Mouse (Mus musculus): ENCODE measurements around the gene Nob1.

The Nob1 gene

DNA sequence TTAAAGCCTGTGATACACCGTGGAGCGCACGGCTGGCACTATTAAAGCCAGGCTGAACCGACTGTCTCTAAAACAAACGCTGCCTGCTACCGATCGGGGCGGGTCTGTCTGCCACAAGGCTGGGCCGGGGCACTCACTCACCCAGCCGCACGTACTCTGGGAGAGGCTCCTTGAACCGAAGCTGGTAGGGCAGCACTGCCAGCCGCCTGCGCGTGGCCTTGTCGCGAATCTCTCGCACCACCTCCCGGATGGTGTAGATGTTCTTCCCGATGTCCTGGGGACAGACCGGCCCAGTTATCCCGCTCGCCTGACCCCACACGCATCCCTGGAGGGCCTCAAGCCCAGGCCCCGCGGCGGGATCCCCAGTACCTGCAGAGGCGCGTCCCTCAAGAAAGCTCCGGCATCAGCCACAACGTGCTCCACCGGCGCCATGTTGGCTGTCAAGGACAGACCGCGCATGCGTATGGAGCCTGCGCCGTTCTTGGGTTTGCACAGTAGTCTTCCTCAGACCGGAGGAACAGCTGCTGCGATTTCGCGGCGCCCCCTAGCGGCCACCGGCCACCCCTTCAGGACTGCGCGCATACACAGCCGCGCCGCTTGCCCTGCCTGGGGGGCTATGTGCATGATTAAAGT is at the start of gene Nob1:
Nob1 (minus strand) TSS at position 455 of the 633 bp plus-strand sequence.
- DNase-seq (ENCODE audit: low read depth), result peak; percentile 96

DNA sequence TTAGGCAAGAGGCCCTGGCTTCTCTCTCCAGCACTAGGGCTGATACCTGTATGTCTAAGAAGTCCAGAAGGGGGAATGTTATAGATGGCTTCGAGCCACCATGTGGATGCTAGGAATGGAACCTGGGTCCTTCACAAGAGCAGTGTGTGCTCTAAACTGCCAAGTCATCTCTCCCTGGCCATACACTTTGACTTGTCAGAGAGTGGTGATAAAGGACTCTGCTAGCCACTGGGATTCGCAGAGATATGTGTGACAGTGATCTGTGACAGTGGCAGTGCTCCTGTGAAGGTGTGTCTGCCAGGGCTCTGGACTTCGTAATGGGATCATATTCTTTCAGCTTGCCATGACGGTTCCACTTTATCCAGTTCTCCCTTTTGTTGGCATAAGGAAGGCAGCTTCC is 48.5 kb upstream of the Nob1 start:
- DNase-seq (ENCODE audit: low read depth), result no peak

DNA sequence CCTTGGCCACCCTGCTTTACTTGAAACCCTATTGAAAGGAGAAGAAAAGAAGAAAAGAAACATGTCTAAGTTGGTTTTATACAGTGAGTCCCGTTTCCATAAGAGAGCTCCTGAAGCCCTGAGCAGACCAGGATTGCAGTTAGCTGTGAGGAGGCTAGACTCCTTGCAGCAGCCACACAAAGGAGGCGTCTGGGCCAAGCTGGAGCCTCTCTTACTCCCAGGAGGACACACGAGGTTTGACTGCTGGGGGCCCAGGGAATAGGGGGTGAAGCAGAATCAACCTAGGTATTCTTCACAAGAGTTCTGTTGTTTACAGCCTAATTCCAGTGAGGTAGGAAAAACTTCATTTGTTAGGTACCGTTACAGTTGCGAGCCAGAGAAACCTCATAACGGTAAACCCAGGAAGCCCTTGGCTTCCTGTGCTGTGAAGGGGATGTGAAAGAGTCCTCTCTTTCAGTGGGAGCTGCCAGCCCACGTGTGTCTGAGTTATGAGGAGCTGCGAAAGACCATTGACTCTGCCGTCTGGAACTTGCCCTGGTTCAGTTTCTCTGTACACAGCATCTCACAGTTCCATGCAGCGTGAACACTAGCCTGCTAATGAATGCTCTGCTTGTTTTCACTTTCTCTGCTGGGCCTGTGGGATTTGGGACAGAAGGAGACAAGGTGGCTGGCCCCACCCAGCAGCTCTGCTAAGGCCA is 47.7 kb upstream of the Nob1 start:
- no peak for DNase-seq (ENCODE audit: low read depth)

DNA sequence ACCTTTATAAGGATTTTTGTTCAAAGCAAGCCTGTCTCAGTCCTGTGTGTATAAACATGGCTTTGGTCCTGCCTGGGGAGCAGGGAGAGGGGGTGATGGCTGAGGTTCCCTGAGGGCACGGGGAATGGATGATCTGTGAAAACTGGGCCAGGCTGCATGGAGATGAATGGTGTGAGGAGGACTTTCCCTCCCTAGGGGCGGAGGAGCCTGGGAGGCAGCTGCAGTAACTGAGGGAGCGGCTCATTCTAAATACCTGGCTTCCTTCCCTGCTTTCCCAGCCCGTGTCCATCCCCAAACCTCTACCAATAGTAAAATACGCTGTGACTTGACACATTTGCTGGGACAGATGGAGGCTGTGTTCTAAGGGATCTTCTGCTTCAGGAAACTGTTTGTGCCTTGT is 45.5 kb upstream of the Nob1 start:
- DNase-seq (ENCODE audit: low read depth), result no peak

DNA sequence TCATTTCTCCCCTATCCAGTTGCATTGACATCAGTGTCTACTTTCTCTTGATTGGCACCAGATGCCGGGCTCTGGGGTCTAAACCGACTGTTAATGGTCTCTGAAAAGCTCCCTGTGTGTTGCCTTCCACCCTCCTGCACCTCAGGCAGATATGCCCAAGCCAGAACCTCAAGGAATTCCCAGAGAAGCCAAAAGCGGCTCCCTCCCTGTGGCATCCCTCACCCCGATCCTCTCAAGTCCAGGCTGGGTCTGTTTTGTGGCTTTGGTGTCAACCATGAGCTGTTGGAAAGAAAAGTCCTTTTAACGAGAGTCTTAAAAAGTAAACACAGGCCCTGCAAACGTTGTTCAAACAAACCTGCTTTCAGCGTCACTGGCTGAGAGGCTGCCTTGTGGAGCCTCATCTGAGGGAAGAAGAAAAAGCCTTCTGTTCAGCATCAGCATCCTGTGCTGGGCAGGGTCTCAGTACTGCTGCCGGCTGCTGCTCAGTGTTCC is 44.0 kb upstream of the Nob1 start:
- DNase-seq (ENCODE audit: low read depth), result no peak

DNA sequence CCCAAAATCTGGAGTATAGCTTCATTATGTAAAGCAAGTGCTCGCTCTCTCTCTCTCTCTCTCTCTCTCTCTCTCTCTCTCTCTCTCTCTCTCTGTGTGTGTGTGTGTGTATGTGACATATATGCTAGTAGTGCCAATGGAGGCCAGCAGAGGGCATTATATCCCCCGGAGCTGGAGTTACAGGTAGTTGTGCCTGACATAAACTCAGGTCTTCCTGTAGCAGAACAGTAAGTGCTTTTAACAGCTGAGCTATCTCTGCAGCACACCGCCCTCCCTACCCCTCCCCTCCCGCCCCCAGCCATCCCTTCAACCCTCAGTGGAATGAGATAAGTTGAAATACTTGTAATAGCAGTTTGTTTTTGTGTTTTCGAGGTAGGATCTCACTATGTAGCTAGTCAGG is 41.8 kb upstream of the Nob1 start:
- no peak for DNase-seq (ENCODE audit: low read depth)

DNA sequence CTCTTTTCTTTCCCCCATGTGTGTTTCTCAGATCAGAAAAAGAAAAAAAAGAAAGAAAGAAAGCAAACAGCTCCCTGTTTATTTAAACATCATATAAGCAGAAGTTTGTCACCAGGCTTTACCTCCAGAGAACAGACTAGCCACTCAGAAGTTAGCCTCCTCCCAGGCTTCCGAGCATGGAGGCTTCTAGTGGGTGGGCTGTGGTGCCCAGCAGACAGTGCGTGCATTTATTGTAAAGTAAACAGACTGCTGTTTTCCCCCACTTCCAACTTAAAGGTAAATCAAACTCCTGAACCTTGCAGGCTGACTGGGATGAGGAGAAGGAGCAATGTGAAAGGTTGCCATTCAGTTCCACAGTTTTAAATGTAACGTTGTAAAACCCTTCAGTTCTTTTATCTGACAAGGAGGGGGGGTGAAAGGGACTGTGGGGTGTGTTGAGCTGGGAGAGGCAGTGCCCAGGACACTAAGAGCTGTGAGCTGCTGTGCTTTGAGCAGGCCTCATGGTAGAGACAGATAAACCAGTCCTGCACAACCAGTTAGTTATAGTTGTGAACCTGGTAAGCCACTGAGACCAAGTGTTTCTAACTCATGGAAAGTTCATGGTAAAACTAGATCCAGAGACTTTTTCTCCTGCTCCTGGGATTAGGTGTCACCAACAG is 40.6 kb upstream of the Nob1 start:
- no peak for DNase-seq (ENCODE audit: low read depth)

DNA sequence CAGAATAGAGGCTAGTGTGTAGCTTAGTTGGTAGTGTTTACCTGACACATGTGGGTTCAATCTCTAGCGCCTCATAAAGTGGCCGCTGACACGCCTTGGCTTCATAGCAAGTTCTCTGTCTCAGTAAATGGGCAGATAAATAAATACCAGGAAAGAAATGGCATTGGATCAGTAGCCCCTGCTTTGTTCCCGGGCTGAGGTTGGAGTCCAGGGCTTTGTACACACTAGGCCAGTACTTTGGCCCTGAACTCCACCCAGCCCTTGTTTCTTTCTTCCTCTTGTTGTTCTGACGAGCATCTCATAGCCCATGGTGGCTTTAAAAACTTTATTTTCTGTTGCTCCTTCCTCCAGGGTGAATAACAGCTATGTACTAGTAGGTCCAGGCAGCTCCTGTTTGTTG is 37.6 kb upstream of the Nob1 start:
- DNase-seq (ENCODE audit: low read depth), result no peak

DNA sequence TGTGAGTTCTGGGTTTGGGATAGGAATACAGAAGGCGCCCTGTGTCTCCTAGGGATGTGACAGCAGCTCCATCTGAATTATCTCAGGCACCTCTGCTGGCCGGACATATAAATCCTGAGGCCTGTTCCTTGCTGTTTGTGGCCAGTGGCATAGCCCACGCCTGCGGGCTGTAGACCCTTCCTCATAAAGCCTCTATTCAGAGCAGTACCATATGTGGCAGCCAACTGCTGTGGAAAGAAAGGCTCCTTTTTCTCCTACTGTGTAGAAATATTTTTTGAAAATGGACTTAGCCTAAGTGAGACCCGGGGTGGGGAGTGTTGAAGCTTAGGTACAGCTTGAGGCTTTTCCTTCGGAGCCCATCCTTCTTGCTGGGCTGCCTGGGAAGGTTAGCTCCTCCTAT is 33.4 kb upstream of the Nob1 start:
- DNase-seq (ENCODE audit: low read depth), result no peak

DNA sequence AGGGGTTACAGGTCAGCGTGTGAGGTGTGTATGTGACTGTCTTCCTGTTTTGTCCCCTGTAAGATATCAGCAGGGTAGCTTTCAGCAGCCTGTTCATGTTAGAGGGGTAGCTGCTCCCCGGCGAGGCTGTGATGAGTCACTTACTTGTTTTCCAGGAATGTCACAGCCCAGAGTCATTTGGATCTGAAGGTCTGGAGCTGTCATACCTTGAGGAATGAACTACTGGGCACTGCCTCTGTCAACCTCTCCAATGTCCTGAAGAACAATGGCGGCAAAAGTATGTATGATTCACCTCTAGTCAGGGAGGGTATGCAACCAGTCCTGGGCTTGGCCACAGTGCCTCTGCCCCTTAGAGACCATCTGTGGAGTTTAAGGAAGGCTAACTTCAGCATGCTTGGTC is 32.9 kb upstream of the Nob1 start:
- DNase-seq (ENCODE audit: low read depth), result no peak

DNA sequence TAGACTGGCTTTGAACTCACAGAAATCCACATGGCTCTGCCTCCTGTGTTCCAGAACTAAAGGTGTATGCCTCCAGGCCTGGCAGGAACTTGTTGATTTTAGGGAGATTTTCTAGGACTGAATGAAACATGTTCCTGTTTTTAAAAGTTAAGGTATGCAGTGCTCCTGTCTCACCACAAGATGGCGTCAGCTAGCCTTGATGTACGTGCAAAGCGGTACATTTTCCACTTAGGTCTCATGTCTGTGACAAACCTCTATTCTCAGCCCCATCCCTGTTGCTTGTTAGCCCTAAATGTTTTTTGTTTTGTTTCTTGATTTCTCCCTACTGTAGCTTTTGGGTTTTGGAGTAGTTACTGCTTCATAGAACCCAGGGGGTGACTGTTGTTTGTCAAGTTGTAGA is 30.4 kb upstream of the Nob1 start:
- DNase-seq (ENCODE audit: low read depth), result no peak

DNA sequence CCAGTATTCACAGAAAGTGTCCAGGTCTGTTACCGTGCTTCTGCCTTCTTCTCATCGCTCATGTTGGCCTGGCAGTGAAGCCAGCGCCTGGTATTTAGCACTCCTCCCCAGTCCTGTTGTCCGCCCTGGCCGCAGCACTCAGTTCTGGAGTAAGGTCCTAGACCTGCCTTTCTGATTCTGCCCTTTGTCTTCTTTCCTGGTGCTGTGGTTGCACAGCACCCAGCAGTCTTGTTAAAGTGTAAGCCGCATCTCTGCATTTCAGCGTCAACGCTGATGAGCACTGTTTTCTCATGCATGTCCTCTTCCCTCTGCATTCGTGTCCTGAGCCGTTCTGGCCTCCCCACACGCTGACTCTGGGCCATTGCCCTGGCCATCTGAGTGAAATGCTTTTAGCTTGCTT is 28.5 kb upstream of the Nob1 start:
- DNase-seq (ENCODE audit: low read depth), result no peak

DNA sequence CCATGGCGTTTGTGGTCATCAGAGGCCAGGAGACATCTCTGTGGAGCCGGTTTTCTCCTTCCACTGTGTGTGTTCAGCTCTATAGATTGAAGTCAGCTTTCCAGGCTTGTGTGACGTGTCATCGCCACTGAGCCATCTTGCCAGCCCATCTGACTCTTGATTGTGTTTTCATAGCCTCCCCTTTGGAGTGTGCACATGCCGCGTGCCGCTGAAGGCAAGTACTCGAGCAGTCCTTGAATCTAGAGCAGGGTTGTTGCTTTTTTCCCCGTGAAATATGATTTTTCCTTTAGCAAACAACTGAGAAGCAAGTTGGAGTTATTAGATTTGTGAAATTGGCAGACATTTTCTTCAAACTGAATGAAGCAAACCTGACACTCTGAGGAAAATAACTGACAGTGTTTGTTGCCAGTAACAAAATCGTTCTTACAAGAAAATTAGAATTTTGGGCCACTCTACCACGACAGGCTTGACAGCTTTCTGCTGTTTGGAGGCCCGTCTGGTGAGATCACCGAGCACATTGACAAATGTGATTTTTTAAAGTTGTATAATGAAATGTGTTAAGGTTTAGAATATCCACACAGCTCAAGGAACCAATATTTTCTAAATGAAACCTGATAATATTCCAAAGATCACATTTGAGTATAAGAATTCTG is 26.7 kb upstream of the Nob1 start:
- no peak for DNase-seq (ENCODE audit: low read depth)

DNA sequence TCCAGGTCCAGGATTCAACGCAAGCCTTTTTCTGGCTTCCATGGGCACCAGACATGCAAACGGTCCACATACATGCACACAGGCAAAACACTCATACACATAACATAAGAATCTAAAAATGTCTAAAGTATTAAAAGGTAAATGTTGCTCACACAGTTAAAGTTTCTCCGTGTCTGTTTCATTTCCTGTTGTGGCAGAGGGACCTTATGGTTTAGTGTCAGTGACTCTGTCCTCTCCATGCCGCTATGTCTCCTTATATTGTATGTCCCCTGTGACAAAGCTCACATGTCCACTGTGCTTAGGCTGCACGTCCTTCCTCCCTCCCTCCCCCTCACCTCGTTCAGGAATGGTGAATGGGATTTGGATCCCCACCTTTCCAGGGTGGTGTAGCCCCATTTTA is 24.8 kb upstream of the Nob1 start:
- no peak for DNase-seq (ENCODE audit: low read depth)

DNA sequence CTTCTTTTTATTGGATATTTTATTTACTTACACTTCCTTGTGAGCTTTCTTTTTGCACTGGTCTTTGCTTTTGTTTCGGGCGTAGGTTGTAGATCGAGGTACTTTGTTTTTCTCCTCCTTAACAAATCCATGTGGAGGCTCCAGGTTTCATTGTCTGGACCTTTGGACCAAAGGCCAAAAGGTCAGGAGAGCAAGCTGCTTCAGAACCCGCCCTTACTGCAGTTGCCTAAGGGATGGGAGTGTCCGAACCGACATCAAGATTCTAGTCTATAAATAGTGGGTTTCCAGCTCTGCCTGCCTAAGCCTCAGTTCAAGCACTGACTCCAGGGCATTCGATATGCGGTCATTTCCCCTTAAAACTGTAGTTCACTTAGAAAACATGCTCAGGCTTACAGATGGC is 24.3 kb upstream of the Nob1 start:
- no peak for DNase-seq (ENCODE audit: low read depth)

DNA sequence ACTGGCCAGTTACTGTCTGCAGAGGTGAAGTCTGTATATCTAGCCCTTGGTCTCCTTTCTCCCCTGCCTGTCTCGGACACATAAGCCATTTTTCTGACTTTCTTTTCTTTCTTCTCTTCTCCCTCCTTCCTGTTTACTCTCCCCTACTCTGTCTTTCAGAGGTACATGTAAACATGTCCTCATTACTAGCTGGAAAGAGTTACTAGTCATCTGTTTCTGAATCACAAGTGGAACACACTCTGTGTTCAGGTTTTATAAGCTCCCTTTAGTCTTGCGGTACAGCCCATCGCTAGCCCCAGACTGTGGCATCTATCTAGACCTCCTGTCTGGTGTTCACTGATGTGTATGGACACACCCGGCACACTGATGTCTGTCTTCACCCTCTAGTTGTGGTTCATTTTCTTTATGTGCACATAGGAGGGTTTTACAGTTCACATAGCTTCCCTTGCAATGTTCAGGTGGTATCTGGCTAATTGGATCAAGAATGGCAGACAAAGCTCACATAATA is 23.6 kb upstream of the Nob1 start:
- no peak for DNase-seq (ENCODE audit: low read depth)

DNA sequence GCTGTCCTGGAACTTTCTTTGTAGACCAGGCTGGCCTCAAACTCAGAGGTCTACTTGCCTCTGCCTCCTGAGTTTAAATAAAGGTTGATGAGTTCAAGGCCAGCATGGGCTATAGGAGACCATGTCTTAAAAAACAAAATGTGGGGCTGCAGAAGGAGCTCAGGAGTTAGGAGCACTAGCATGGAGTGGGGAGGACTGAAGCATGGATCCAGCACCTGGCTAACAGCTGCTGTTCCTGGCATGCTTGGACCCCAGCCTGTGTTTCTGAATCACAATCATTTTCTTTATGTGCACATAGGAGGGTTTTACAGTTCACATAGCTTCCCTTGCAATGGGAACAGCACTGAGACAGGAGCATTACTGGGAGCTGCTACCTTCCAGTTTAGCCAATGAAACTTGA is 22.9 kb upstream of the Nob1 start:
- DNase-seq (ENCODE audit: low read depth), result no peak

DNA sequence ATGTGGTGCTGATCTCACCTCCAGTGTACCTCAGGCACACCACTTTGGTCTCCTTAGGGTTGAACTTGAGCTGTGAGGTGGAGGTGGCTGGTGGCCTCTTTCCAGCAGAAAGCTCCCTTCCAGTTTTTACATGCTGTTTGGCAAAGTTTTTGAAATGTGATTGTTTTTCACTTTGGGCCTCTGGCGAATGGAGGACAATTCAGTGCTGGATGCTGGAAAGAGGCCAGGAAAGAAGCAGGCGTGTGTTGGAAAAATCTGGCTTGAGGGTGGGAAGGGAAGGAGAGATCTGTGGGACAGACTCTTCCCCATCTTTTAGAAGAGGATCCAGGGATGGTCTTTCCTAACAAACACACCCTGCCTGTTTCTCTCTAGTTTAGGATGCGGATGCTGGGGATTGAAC is 19.8 kb upstream of the Nob1 start:
- DNase-seq (ENCODE audit: low read depth), result no peak

DNA sequence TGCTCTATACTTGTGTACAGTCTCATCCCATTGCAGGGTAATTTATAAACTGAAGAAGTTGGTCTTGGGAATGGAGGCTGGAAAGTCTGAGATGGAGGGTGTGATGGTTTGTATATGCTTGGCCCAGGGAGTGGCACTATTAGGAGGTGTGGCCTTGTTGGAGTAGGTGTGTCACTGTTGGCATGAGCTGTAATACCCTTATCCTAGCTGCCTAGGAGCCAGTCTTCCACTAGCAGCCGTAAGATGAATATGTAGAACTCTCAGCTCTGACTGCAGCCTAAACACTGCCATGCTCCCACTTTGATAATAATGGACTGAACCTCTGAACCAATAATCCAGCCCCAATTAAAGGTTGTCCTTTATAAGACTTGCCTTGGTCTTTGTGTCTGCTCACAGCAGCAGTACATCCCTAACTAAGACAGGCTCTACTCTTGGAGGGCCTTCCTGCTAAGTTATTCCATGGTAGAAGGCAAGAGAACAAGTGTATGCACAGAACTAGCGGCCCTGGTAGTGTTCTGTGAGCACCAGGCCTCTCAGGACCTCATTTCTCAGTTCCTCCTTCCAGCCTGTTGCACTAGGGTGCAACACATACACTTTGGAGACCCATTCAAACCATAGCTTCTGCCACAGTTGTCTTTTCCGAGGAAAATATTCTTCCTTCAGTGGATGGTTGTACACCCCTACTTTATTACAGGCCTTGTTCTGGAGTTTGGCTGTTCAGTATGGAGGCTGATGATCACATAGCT is 15.2 kb upstream of the Nob1 start:
- DNase-seq (ENCODE audit: low read depth), result no peak

DNA sequence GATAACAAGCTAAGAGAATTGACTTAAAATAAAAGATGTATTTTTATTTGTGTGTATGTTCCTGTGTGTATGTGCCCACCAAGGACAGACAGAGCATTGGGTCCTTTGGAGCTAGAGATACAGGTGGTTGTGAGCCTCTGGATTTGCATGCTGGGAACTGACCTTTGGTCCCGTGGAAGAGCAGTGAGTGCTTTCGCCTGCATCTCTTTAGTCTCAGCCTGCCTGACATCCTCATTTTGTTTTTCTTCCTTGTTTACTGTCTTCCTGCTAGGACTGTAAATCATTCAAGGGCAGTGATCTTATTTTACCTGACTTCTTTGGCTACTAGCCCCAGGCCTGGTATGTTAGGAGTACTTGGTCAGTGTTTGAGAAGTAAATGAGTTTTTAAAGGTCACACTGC is 12.9 kb upstream of the Nob1 start:
- DNase-seq (ENCODE audit: low read depth), result no peak

DNA sequence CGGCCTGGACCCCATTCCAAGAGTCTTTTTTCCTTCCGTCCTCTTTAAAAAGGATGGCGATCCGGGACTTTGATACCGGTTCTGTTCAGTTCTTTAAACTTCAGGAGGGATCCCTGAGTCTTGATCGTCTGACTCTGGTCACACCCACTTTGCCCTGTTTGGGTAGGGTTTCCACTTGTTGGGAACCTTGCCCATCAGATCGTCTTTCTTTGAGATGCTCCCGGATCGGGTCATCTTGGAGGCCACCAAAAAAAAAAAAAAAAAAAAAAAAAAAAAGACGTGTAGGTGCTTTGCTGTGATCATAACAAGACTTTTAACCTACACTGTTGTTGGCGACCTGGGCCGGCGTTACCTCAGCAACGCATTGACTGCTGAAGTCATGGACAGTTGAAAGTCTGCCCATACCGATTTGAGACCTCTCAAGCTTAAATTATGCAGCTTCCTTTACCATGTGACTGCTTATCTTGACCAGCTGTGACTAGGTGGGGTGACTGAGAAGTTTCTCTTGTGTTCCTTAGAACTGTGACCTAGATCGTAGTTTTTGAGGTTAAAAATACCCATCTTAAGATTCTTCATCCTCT is 12.1 kb upstream of the Nob1 start:
- DNase-seq (ENCODE audit: low read depth), result peak; percentile 86
